Mouse (Mus musculus): ENCODE measurements at regions not wholly inside any gene's neighbourhood (a gene's known extent, or its start where the extent isn't known, plus 50 kb on each side); places are given as distances from the start of the nearest gene placed in this dataset.
A peak's percentile ranks its signal among the peaks of the same experiment; 100 is the strongest.

DNA sequence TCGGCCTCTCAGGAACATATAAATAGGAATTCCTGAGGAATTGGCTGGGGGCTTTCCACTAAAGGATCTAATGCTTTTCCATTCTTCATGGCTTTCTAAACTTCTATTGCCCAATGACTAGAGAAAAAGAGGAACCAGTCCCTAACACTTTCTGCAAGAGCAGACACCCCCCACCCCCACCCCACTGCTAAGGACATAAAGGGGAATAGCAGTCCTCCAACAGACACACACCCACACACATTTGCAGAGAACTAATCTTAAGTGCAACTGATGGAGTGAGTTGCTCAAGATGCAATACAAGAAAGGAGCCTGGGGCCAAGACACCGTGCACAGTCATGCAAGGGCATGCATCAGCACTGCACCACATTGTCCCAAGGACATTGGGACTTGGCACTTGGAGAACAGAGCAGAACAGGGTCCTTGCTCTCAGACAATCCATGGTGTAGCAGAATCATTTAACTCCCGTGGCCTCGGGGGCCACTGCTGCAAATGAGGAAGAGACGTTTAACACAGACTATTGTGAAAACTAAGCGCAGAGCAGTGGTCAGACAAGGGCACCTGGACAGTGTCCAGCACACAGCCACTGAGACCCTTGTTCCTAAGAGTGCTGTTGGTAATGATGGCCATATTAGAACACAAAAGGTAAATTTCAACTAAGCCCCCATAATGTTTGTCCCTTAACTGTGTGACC lies 161.1 kb downstream of the Xpnpep1 start:
- DNase-seq: no peak

DNA sequence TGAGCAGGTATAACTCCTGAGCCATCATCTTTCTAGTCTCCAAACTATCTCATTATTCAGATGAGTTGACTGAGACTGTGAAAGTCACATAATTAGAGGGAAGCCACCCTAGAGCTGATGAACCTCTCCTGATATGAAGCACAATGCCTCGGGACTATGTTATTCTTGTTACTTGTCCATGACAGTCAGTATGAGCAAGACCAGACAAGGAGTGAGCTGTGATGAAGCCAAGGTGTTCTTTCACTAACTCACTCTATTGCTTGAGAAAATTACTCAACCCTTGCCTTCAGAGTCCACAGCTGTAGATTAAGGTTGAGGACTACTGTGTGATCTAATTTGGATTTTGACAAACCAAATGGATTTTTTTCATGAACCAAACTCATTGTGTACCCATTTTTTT lies 173.4 kb downstream of the Xpnpep1 start:
- DNase-seq: no peak

DNA sequence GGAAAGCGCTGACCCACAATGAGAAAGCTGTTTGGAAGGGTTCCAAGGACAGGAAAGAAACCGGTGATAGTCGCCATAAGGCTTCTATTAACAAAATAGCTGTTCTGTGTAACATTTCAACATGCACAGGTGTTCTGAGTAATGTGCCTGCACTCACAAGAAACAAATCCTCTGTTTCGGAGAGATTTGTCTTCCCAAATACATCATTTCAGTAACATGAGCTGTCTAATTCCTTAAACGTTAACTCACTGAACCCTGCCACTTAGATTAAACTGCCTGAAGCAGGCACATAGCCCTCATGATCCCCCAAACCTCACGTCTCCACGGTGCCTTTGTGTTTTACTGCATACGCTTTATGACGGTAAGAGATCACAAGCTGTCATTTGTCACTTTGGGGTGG lies 178.4 kb downstream of the Xpnpep1 start:
- no peak for DNase-seq

- DNase-seq: peak; percentile 68
Observed at GRCm38 (mm10) chr19:52854068-52854682, 185.8 kb downstream of the Xpnpep1 start.

GRCm38 (mm10) chr19:52816202-52816601 lies 223.8 kb downstream of the Xpnpep1 start:
- no peak for DNase-seq

- DNase-seq: no peak
Observed at GRCm38 (mm10) chr19:52812046-52812445, 228.0 kb downstream of the Xpnpep1 start.

GRCm38 (mm10) chr19:52788802-52789201 lies 251.2 kb downstream of the Xpnpep1 start:
- no peak for DNase-seq

DNA sequence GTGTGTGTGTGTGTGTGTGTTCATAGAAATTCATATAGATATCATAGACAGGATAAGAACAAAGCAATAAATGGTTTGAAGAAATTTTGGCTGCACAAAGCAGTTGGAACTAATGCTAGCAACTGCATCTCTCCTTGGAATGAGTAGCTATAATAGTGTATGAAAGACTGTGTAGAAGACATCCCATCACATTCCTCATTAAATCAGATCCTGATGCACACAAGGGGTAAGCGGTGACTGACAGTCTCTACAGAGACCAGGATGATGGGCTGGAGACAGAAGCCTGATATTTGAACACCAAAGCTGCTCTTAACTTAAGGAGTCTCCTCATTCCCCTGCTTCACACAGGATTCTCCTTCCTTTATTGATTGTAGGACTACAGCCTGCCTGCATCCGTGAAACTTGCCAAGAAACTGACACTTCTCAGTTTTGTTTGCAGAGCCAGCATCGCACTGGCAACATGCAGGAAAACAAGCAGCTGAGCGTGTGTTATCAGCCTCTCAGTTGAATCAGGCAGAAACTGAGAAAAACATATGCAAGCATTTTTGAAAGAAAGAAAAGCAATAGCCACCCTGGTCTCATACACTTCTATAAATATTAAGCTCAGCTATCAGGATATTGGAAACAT lies 271.1 kb downstream of the Xpnpep1 start:
- no peak for DNase-seq

- DNase-seq: no peak
Observed at GRCm38 (mm10) chr19:52768117-52768516, 271.9 kb downstream of the Xpnpep1 start.

GRCm38 (mm10) chr19:52738946-52739345 lies 301.1 kb downstream of the Xpnpep1 start:
- DNase-seq: no peak

DNA sequence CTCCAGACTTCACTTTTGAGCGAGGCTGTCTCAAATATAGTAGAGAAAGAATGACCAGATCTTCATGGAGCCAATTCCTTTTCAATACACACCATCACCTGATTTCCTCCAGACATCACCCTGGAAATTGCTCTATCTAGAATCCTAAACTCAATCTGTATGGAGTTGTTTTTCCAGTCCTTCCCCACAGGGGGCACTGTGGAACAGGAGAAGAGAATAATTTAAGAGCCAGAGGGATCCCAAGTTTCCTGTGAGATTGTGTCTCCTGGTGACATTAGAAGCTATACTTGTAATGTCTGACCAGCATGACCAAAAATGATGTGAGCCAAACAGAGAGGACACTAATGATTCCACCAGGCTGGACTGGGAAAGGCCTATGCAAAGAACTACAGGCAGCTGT lies 318.2 kb downstream of the Xpnpep1 start:
- DNase-seq: no peak

- no peak for DNase-seq
Observed at GRCm38 (mm10) chr19:52715359-52715758, 324.7 kb downstream of the Xpnpep1 start.

- no peak for DNase-seq
Observed at GRCm38 (mm10) chr19:52707679-52708078, 332.3 kb downstream of the Xpnpep1 start.

DNA sequence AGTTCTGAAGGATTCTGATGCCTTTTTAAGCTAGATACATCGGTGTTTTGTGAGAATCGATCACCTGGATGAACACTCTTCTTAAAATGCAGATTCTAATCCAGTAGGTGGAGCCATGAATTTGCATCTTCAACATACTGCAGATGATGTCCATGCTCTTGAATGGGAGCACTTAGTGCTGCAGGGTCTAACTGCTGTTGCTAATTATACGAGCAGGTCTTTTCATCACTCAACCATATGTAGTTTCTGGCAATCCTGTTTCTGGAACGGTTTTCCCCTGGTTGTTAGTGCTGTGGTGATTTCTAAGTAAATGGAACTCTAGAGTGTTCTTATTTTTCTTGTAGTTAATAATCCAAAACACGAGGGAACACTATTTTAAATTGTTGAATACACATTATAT lies 379.0 kb downstream of the Xpnpep1 start:
- DNase-seq: no peak

- no peak for DNase-seq
Observed at GRCm38 (mm10) chr19:52647066-52648046, 383.3 kb downstream of the Ins1 start.

GRCm38 (mm10) chr19:52640228-52640627 lies 376.1 kb downstream of the Ins1 start:
- no peak for DNase-seq

DNA sequence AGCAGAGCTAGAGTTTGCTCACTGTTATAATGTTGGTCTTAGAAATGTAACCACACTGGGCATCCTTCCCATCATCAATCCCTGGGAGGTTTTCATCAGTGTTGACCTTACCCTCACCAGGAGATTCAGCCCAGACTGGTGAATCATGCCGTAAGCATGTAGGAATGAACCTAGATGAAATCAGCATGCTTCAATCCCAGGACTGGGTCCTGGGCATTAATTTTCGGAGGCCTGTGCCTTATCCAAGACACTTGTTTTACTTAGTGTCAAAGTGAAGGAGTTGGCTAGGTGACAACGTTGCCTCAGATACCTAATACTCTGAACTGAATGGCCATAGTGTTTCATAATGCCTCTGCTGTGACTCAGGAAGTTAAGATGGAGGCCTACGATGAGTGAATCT lies 368.4 kb downstream of the Ins1 start:
- no peak for DNase-seq

- DNase-seq: peak; percentile 5
Observed at GRCm38 (mm10) chr19:52624310-52624709, 360.2 kb downstream of the Ins1 start.

GRCm38 (mm10) chr19:52623496-52623895 lies 359.4 kb downstream of the Ins1 start:
- peak; percentile 13 for DNase-seq

DNA sequence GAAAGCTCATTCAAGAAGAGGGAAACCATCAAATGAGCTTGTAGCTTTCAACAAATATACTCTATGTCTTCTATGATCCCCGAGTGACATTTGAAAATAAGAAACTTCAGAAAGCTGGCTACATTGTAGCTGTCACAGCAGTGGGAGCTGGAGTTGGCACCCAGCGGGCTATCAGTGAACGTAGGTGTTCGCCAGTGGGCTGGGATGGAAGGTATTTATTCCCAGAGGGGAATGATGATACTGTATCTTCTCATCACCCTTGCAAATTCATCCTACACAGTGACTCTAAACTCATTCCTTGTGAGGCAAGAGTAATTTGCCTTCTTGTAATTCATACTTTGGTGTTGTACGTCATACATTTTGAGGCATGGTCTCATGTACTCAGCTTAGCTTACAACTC lies 349.3 kb downstream of the Ins1 start:
- no peak for DNase-seq

DNA sequence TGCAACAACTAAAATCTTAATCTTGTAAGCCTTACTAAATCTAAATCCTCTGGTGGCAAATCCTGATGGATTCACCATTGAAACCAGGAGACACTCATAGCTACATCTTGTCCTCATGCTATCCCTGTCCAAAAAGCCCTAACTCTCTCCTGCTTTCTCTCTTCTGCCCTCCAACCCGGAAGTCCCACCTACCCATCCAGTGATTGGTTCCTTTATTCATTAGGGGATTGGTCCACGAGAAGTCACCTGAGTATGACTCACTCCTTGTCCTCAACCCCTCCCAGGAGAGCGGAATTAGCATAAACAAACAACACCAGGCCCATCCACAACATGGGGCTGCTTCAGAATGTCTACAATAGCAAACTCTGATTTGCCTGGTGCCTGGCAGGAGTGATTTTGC lies 342.8 kb downstream of the Ins1 start:
- no peak for DNase-seq

DNA sequence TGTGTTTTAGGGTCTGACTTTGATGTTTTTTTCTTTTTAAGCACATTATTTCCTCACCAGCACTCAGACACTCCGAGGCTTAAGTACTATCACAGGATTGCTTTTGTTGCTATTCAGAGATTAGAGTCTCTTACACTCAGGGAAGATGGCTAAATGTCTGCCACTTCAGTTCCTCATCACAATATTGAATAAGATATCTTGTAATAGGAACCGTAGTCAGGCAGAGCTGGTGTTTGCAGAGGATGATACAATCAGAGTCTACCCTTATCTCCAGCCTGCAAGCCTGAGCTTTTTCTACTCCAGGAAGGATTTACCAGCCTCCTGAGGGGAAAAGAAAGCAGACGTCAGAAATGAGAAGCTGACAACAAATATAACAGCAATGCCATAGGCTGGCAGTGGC lies 336.3 kb downstream of the Ins1 start:
- DNase-seq: no peak

DNA sequence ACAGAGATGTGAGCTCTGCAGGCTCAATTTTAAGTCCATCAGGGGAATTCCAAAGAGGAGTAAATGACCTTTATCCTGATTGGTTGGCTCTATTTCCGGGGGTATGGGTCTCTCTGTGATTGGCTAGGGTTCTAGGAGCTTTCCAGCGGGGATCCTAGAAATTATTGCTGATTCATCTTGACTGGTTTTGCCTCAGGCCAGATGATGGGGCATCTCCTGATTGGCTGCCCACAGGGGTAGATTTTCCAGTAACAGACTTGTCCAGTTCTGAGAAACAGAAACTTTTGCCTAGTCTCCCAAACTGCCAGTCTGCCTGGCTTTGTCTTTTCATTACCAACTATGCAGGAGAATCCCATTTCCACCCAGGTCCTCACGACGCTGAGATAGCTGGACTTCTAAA lies 301.3 kb downstream of the Ins1 start:
- DNase-seq: no peak

All from lung, postnatal 10 days (tissue).